Mouse (Mus musculus) kidney, embryonic 16.5 days (tissue): Measurements from ENCODE around the gene Tmod1. TPM values are rescaled to one million over a fixed set of nuclear protein-coding genes. Genes with fewer than 3 reads are reported as not detected.

Experiments
- ATAC-seq: fragments of 200-750 bp; cut with Nextera tagmentation; 2 replicates; pipeline ENCODE4 v1.8.0; 2017; ENCODE audit warnings: moderate TSS enrichment; ENCODE audit not compliant: low FRiP score, low TSS enrichment
- H3K27ac ChIP-seq: fragments of 300-500 bp; sonication (generic); 2 replicates; pipeline ENCODE4 v1.5.1; 2014; ENCODE audit warnings: low read length
- H3K27me3 ChIP-seq: fragments of 300-500 bp; sonication (generic); 2 replicates; pipeline ENCODE4 v1.6.1; 2014; ENCODE audit warnings: low read length, control low read depth, mixed read lengths; ENCODE audit not compliant: insufficient read depth
- H3K36me3 ChIP-seq: fragments of 300-500 bp; sonication (generic); 2 replicates; pipeline ENCODE4 v1.6.1; 2014; ENCODE audit warnings: low read length, control low read depth, mixed read lengths; ENCODE audit not compliant: insufficient read depth
- H3K4me1 ChIP-seq: fragments of 300-500 bp; sonication (generic); 2 replicates; pipeline ENCODE4 v1.6.1; 2014; ENCODE audit warnings: low read length, control low read depth, mixed read lengths; ENCODE audit not compliant: insufficient read depth
- H3K4me2 ChIP-seq: fragments of 300-500 bp; sonication (generic); replicated peaks from 2 replicates; pipeline ENCODE4 v1.6.1; 2014; ENCODE audit warnings: low read depth, low read length
- H3K4me3 ChIP-seq: fragments of 300-500 bp; sonication (generic); 2 replicates; pipeline ENCODE4 v1.5.1; 2014; ENCODE audit warnings: mild to moderate bottlenecking, low read length
- H3K9ac ChIP-seq: fragments of 300-500 bp; sonication (generic); replicated peaks from 2 replicates; pipeline ENCODE4 v1.6.1; 2014; ENCODE audit warnings: low read length
- H3K9me3 ChIP-seq: fragments of 300-500 bp; sonication (generic); 2 replicates; pipeline ENCODE4 v1.6.1; 2016; ENCODE audit warnings: low read length, control low read depth
- WGBS: fragments of 180-500 bp; shearing (Covaris S2); extraction: QIAGEN DNeasy Blood & Tissue Kit; methylation state at CpG from one replicate; pipeline ENCODE4 v1.1.7; 2014; 5-methylcytosine and 5-hydroxymethylcytosine counted together
- polyA plus RNA-seq: library from polyadenylated mRNA; unstranded; fragments of >200 nt; fragmentation: Nextera tagmentation; extraction: Ambion mirVana; gene quantifications from 2 replicates; pipeline ENCODE4 v1.2.1, GENCODE M21; 2015

Tmod1 gene
- polyA plus RNA-seq, 1 experiment from 2014 or later, result 6.3 TPM

- WGBS, result 74% methylated on average over 14 of the region's 14 CpGs
- Histone ChIP-seq H3K9ac (no peak overlapping the region), H3K4me2 (no peak overlapping the region), H3K27ac (no peak overlapping the region), H3K4me1 (no peaks in the 10 kb centered on the region), H3K9me3 (no peaks in the 10 kb centered on the region), H3K27me3 (no peaks in the 10 kb centered on the region), H3K4me3 (no peak overlapping the region), H3K36me3 (peaks cover 79% of the 10 kb centered on the region)
- peak; percentile 57; the same call in 1 of the 2 replicates for ATAC-seq
Observed at GRCm38 (mm10) chr4:46119514-46120094, 80.9 kb downstream of the Tmod1 start.

- H3K4me3 ChIP-seq, result no peak overlapping the region
- peaks cover 84% of the 10 kb centered on the region for H3K36me3 ChIP-seq
- H3K9me3 ChIP-seq, result no peaks in the 10 kb centered on the region
- 77% methylated on average over 3 of the region's 3 CpGs for WGBS
- no peaks in the 10 kb centered on the region for H3K4me1 ChIP-seq
- H3K4me2 ChIP-seq, result no peak overlapping the region
- no peaks in the 10 kb centered on the region for H3K27me3 ChIP-seq
- H3K27ac ChIP-seq, result no peak overlapping the region
- ATAC-seq, result no peak
- H3K9ac ChIP-seq, result no peak overlapping the region
Observed at GRCm38 (mm10) chr4:46120767-46121166, 82.0 kb downstream of the Tmod1 start.

- Histone ChIP-seq H3K27ac (no peak overlapping the region), H3K9ac (no peak overlapping the region), H3K9me3 (no peaks in the 10 kb centered on the region), H3K36me3 (peaks cover 70% of the 10 kb centered on the region), H3K27me3 (no peaks in the 10 kb centered on the region), H3K4me2 (no peak overlapping the region), H3K4me1 (peaks cover 8% of the 10 kb centered on the region), H3K4me3 (no peak overlapping the region)
- no peak for ATAC-seq
- 88% methylated on average over 6 of the region's 6 CpGs for WGBS
Observed at GRCm38 (mm10) chr4:46123358-46123757, 84.6 kb downstream of the Tmod1 start.

GRCm38 (mm10) chr4:46126541-46126940 is 87.8 kb downstream of the Tmod1 start:
- no peak overlapping the region for H3K4me3 ChIP-seq
- H3K36me3 ChIP-seq, result peaks cover 68% of the 10 kb centered on the region
- WGBS, result 38% methylated on average over 2 of the region's 2 CpGs
- no peaks in the 10 kb centered on the region for H3K27me3 ChIP-seq
- no peak overlapping the region for H3K27ac ChIP-seq
- no peak overlapping the region for H3K9ac ChIP-seq
- no peaks in the 10 kb centered on the region for H3K9me3 ChIP-seq
- H3K4me2 ChIP-seq, result no peak overlapping the region
- H3K4me1 ChIP-seq, result peaks cover 22% of the 10 kb centered on the region
- ATAC-seq, result no peak

GRCm38 (mm10) chr4:46129311-46130004 is 90.7 kb downstream of the Tmod1 start:
- ATAC-seq, result peak; percentile 96
- Histone ChIP-seq H3K4me3 (no peak overlapping the region), H3K9me3 (no peaks in the 10 kb centered on the region), H3K4me2 (no peak overlapping the region; the same call in 1 of the 2 replicates), H3K27ac (peak overlapping the region; percentile 83), H3K27me3 (no peaks in the 10 kb centered on the region), H3K36me3 (peaks cover 65% of the 10 kb centered on the region), H3K4me1 (peaks cover 22% of the 10 kb centered on the region), H3K9ac (no peak overlapping the region)
- 42% methylated on average over 8 of the region's 8 CpGs for WGBS

- no peak for ATAC-seq
- H3K4me2 ChIP-seq, result no peak overlapping the region
- 69% methylated on average over 3 of the region's 3 CpGs for WGBS
- no peaks in the 10 kb centered on the region for H3K9me3 ChIP-seq
- H3K4me1 ChIP-seq, result peaks cover 22% of the 10 kb centered on the region
- no peak overlapping the region for H3K9ac ChIP-seq
- H3K4me3 ChIP-seq, result no peak overlapping the region
- peak overlapping the region; percentile 83 for H3K27ac ChIP-seq
- no peaks in the 10 kb centered on the region for H3K27me3 ChIP-seq
- H3K36me3 ChIP-seq, result peaks cover 61% of the 10 kb centered on the region
Observed at GRCm38 (mm10) chr4:46130221-46130620, 91.5 kb downstream of the Tmod1 start.

GRCm38 (mm10) chr4:46131791-46132190 is 93.1 kb downstream of the Tmod1 start:
- Histone ChIP-seq H3K9me3 (no peaks in the 10 kb centered on the region), H3K4me1 (peaks cover 27% of the 10 kb centered on the region), H3K27me3 (no peaks in the 10 kb centered on the region), H3K4me3 (no peak overlapping the region), H3K36me3 (peaks cover 52% of the 10 kb centered on the region), H3K9ac (no peak overlapping the region), H3K27ac (no peak overlapping the region), H3K4me2 (no peak overlapping the region)
- 86% methylated on average over 6 of the region's 6 CpGs for WGBS
- no peak for ATAC-seq

GRCm38 (mm10) chr4:46137629-46138286 is 99.0 kb downstream of the Tmod1 start:
- H3K36me3 ChIP-seq, result peaks cover 16% of the 10 kb centered on the region
- peak; percentile 80 for ATAC-seq
- H3K27ac ChIP-seq, result peak overlapping the region; percentile 100
- peaks cover 28% of the 10 kb centered on the region for H3K4me1 ChIP-seq
- H3K9me3 ChIP-seq, result no peaks in the 10 kb centered on the region
- peak overlapping the region; percentile 71 for H3K4me2 ChIP-seq
- H3K4me3 ChIP-seq, result peak overlapping the region; percentile 96
- peak overlapping the region; percentile 96 for H3K9ac ChIP-seq
- no peaks in the 10 kb centered on the region for H3K27me3 ChIP-seq
- 5% methylated on average over 17 of the region's 17 CpGs for WGBS

- Histone ChIP-seq H3K4me3 (peak within 1 kb of the TSS; percentile 96), H3K4me1 (peaks cover 28% of the 10 kb centered on the region), H3K27ac (peak within 1 kb of the TSS; percentile 100), H3K27me3 (no peaks in the 10 kb centered on the region), H3K9me3 (no peaks in the 10 kb centered on the region), H3K4me2 (peak within 1 kb of the TSS; percentile 71), H3K9ac (peak within 1 kb of the TSS; percentile 96), H3K36me3 (peaks cover 10% of the 10 kb centered on the region)
- WGBS, result under 1% methylated on average over 82 of the region's 90 CpGs
- ATAC-seq, result peak; percentile 89
Observed at GRCm38 (mm10) chr4:46138287-46139222, 99.8 kb downstream of the Tmod1 start, which contains the start of the genes Ncbp1 and Tstd2. TSS of gene Ncbp1 (plus strand) at chr4:46138613. TSS of gene Tstd2 (minus strand) at chr4:46138694.
